Mouse (Mus musculus) left cerebral cortex, adult 9 months (tissue): ENCODE measurements around the gene Tceal5.

Experiments
- DNase-seq, 2 experiments: peaks; one replicate each; pipeline ENCODE4 v3.0.0; 2022; ENCODE audit warnings: low spot score in 2 of 2

The Tceal5 gene

GRCm38 (mm10) chrX:136172118-136172551 is 31.5 kb downstream of the Tceal5 start, which contains the start of gene Tceal8:
TSS of gene Tceal8 (minus strand) at chrX:136172342.
- peak; percentile 61 to 75 for DNase-seq

GRCm38 (mm10) chrX:136171189-136172117 is 32.2 kb downstream of the Tceal5 start:
- peak; percentile 13 to 38 for DNase-seq

- DNase-seq, result no peak
Observed at GRCm38 (mm10) chrX:136170625-136171024, 33.1 kb downstream of the Tceal5 start.
